In the genomic region with DNA sequence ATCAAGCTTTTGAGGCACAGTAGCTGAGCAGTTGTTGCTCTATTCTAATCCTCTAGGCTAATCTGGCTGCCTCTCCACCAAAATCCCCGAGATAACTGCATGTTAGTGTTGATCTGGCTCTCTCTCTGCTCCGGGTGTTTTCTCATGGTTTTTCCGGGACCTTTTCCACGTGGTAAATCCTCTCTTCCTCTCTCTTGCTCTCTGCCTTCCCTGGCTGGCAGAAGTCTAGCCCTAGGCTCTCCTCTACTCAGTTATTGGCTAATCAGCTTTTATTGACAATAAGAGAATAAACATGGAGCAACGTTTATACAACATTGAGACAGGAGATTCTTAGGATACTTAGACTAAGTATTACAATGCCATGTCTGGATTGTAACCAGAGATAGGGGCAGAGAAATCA, we compare ENCODE assay signal across 1 mouse cellular context.
TF ChIP-seq lines count a peak whose summit lies in the region.

No protein-coding gene starts in this region.

TF ChIP-seq in CH12.LX, 34 proteins besides CTCF, POLR2A, EP300 and RAD21 (continued from another document):
- no peak for TF ChIP-seq HCFC1 (IDR thresholded peaks at IDR 0.05; ENCODE audit: low read depth, low read length)
- TF ChIP-seq PAX5 (IDR thresholded peaks at IDR 0.05; ENCODE audit: low read length), result no peak
- TF ChIP-seq USF1 (IDR thresholded peaks at IDR 0.05; ENCODE audit: low read depth, low read length), result no peak
- TF ChIP-seq TBP (conservative IDR thresholded peaks at IDR 0.05; ENCODE audit: low read depth, low read length), result no peak
- TF ChIP-seq SIN3A (IDR thresholded peaks at IDR 0.05; ENCODE audit: low read length), result no peak
- no peak for TF ChIP-seq POLR2AphosphoS2 (IDR thresholded peaks at IDR 0.05; ENCODE audit: low read depth, low read length)
- TF ChIP-seq IRF4 (IDR thresholded peaks at IDR 0.05; ENCODE audit: low read depth, low read length), result no peak
- no peak for TF ChIP-seq ETS1 (conservative IDR thresholded peaks at IDR 0.05; ENCODE audit: low read depth, low read length)
- no peak for TF ChIP-seq MEF2A (IDR thresholded peaks at IDR 0.05; ENCODE audit: borderline replicate concordance, low read depth, low read length)
